Mouse (Mus musculus) forebrain, embryonic 12.5 days (tissue): ENCODE results near the gene Slc25a44. TPM values are rescaled to one million over a fixed set of nuclear protein-coding genes. Genes with fewer than 3 reads are reported as not detected.

Source experiments
- microRNA-seq: library from miRNA; unstranded; fragments of <30 nt; microRNA quantifications from one replicate; pipeline ENCODE4, GENCODE M21; 2017
- polyA plus RNA-seq: library from polyadenylated mRNA; unstranded; fragments of >200 nt; fragmentation: Nextera tagmentation; extraction: Ambion mirVana; gene quantifications from 2 replicates; pipeline ENCODE4 v1.2.1, GENCODE M21; 2016

Gene Slc25a44
- polyA plus RNA-seq, 1 experiment from 2014 or later, result 22.7 TPM

Small RNAs within 50 kb of the gene (microRNA-seq; reads per million reads assigned to microRNA genes)
- gene Mir7011, result not detected

Other genes starting within 250 kb of the Slc25a44 start
- gene Rhbg, start 170.4 kb downstream of the Slc25a44 start, polyA plus RNA-seq, result 0.28 TPM in 1 of 2 replicates, not detected in the other
- 0.31 TPM in 1 of 2 replicates, not detected in the other for gene Gm38392, start 137.9 kb downstream of the Slc25a44 start, polyA plus RNA-seq
- 11.4 and 11.7 TPM in 2 replicates for gene Tsacc, start 128.1 kb downstream of the Slc25a44 start, polyA plus RNA-seq
- gene Cct3, start 128.0 kb downstream of the Slc25a44 start, polyA plus RNA-seq, result 627 and 646 TPM in 2 replicates
- 86.7 and 87.5 TPM in 2 replicates for gene Glmp, start 100.1 kb downstream of the Slc25a44 start, polyA plus RNA-seq
- gene Tmem79, start 89.0 kb downstream of the Slc25a44 start, polyA plus RNA-seq, result 1.9 and 3.3 TPM in 2 replicates
- 80.0 and 81.2 TPM in 2 replicates for gene Smg5, start 88.9 kb downstream of the Slc25a44 start, polyA plus RNA-seq
- gene Paqr6, start 60.6 kb downstream of the Slc25a44 start, polyA plus RNA-seq, result 1.0 and 1.6 TPM in 2 replicates
- 0.18 TPM in 1 of 2 replicates, not detected in the other for gene Bglap3, start 52.4 kb downstream of the Slc25a44 start, polyA plus RNA-seq
- not detected in 2 replicates for gene Bglap2, start 46.4 kb downstream of the Slc25a44 start, polyA plus RNA-seq
- gene Bglap, start 40.7 kb downstream of the Slc25a44 start, polyA plus RNA-seq, result not detected in 2 replicates
- gene Pmf1, start 14.8 kb downstream of the Slc25a44 start, polyA plus RNA-seq, result 119 and 120 TPM in 2 replicates
- 15.3 and 16.0 TPM in 2 replicates for gene Sema4a, start 36.0 kb upstream of the Slc25a44 start, polyA plus RNA-seq
- gene Lmna, start 84.8 kb upstream of the Slc25a44 start, polyA plus RNA-seq, result 23.2 and 25.8 TPM in 2 replicates
- 51.0 and 53.2 TPM in 2 replicates for gene Mex3a, start 107.3 kb upstream of the Slc25a44 start, polyA plus RNA-seq
- 0.82 and 1.2 TPM in 2 replicates for gene Rab25, start 123.2 kb upstream of the Slc25a44 start, polyA plus RNA-seq
- 137 and 138 TPM in 2 replicates for gene Lamtor2, start 127.9 kb upstream of the Slc25a44 start, polyA plus RNA-seq
- 64.1 and 64.4 TPM in 2 replicates for gene Ubqln4, start 128.6 kb upstream of the Slc25a44 start, polyA plus RNA-seq
- gene Ssr2, start 150.7 kb upstream of the Slc25a44 start, polyA plus RNA-seq, result 118 and 135 TPM in 2 replicates
- gene Arhgef2, start 180.8 kb upstream of the Slc25a44 start, polyA plus RNA-seq, result 146 and 147 TPM in 2 replicates
- gene Rxfp4, start 228.0 kb upstream of the Slc25a44 start, polyA plus RNA-seq, result not detected in 2 replicates